Mouse (Mus musculus) cerebellum, adult 11 months (tissue): ENCODE measurements around the gene Syne1.

Experiments
- DNase-seq: peaks from one replicate; pipeline ENCODE4 v3.0.0; 2022

Syne1 gene

GRCm38 (mm10) chr10:5415730-5416129 is 135.6 kb downstream of the Syne1 start:
- DNase-seq = no peak

GRCm38 (mm10) chr10:5384131-5384776 is 167.0 kb downstream of the Syne1 start:
- DNase-seq = no peak

- DNase-seq = no peak
Measured at GRCm38 (mm10) chr10:5381536-5381935, 169.7 kb downstream of the Syne1 start.

- no peak for DNase-seq
Measured at GRCm38 (mm10) chr10:5378969-5379368, 172.3 kb downstream of the Syne1 start.

DNA sequence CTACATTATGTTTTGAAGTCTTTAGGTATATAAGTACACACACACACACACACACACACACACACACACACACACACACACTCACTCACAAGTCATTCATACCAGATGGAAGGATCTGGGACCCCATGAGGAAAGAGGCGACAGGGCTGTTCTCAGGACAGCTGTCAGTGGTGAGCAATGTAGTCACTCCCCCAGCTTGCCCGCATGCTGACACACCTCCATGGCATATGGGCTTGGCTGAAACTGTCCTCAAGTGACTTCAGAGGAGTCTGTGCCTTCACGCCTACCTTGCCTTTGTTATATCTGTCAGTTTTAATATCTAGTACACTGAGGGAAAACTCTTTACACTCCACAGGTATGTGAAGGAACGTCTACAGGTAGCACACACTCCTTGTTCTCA is 181.7 kb downstream of the Syne1 start:
- DNase-seq = peak; percentile 21

- no peak for DNase-seq
Measured at GRCm38 (mm10) chr10:5368266-5368665, 183.0 kb downstream of the Syne1 start.

GRCm38 (mm10) chr10:5367465-5368011 is 183.7 kb downstream of the Syne1 start:
- no peak for DNase-seq

DNA sequence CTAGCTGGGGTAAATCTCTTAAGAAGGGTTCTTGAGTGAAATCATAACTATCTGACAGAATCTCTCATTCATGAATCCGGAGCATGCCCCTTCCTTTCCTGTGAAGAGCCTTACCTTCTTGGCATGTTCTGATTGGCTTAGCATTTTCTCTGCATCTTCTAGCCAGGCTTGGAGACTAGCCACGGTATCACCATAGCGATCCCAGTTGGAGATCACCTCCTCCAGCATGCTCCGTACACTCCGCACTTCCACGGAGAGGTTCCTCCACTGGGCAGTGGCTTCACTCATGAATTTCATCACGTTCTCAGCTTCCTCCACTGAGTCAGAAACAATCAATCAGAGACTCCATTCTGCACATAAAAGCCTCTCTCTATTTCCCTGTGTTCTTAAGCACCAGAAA is 190.7 kb downstream of the Syne1 start:
- peak; percentile 42 for DNase-seq

DNA sequence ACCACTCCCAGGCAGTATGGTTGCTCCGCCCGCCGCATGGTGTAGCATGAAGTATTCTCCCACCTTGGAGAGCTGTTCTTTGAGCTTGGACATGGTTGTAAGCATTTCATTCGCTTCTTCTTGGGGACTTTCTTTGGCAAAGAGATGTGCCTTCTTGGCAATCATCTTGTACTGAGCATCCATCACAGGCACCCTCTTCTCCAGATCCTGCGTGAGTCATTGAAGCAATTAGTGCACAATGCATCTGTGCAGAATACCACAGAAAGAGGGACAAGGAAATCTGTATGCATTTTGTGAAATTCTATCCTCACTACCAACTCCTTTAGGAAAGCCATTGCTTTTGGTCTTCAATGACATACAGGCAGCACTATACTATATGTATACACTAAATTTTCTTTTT is 194.7 kb downstream of the Syne1 start:
- no peak for DNase-seq

DNA sequence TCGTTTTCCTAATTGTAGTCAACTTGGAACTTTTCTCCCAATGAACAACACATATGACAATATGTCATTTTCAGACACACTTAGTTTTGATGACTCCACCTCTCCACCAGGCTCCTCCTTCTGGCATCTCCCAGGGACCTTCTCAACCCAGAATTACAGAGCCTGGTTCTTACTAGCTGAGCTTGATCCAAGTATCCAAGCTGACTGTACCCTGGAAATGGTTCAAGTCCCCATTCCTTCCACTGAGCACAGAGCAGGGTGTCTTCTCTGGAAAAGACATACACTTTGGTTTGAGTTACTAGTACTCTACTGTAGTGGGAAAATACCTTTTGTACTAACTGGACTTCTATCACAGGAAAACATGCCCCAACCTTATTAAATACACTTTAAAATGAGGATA is 197.9 kb downstream of the Syne1 start:
- no peak for DNase-seq

DNA sequence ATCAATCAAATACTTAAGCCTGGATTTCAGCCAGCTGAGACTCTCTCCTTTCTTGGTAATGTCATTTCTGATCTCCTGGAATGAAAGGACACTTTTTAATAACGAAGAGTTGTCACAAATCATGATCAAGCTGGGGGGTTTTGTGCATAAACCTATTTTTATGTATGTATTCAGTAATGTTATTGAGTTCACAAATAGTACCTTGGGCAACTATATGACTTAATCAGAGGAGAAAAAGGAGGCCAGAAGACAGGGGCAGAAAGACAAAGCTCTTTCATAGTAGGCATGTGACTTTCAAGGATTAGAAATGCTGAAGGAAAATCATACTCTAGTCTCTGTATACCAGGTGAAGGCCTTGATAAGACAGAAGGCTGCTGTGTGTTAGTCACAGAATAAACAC is 204.4 kb downstream of the Syne1 start:
- no peak for DNase-seq

DNA sequence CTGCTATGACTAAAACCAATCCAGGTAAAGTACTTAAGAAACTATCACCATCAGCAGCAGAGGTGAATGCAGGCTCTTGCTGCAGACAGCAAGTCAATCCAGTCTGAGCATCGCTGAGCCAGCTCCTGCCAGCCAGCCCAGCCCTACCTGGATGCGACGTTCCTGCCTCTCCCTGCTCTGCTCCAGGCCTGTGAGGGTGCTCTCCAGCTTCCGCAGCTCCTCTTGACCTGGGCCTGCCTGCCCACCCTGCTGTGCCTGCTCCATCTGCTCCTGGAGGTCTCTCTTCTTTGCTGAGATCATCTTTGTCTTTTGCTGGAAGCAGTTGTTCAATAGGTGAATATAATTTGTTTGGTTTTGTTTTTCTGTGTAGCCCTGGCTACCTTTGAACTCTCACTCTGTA is 208.1 kb downstream of the Syne1 start:
- peak; percentile 34 for DNase-seq

DNA sequence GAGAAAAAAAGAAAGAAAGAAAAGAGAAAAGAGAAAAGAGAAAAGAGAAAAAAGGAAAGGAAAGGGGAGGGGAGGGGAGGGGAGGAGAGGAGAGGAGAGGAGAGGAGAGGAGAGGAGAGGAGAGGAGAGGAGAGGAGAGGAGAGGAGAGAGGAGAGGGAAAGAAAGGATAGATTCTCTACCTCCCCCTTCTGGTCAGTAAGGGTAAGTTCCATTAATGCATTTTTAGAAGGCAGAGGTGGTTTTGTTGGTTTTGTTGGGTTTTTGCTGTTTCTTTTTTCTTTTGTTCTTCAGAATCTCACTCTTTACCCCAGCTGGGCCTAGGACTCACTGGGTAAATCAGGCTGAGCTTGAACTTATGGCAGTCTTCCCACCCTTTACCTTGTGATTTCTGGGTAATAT is 214.9 kb downstream of the Syne1 start:
- DNase-seq = no peak

DNA sequence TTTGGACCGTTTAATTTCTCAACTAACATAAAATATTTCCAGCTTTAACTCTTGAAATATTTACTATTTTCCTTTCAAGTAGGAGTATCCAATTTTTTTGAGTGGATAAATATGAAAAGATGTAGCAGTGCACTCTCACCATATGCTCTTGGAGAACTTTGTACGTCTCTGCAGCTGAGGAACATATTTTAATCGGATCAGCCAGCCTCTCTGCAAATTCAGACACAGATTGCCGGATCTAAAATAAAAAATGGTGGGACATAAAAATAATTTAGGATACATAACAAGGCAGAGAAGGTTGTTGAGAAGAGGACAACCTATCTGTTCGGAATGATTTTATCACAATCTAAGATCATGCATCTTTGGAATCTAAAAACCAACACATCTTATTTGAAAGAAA is 218.5 kb downstream of the Syne1 start:
- DNase-seq = no peak

DNA sequence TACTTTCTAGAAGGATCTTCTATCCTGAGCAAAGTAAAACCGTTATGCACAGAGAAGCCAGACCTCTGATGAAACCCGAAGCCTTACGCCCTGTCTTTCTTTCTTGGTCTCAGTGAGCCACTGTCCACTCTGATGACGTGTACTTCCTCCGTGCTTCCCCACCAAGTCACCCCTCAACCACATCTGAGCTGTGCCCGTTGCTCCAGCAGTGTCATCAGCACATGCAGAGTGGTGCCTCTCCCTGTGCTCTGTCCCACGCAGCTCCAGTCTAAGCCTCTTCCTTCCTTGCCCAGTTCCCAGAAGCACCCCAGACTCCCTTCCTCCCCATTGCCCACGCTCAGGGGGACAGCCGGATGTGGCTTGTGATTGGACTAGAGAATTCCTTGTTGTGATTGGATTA is 224.6 kb downstream of the Syne1 start:
- no peak for DNase-seq

GRCm38 (mm10) chr10:5323741-5324395 is 227.4 kb downstream of the Syne1 start:
- peak; percentile 35 for DNase-seq

GRCm38 (mm10) chr10:5322562-5322961 is 228.7 kb downstream of the Syne1 start:
- peak; percentile 35 for DNase-seq

DNA sequence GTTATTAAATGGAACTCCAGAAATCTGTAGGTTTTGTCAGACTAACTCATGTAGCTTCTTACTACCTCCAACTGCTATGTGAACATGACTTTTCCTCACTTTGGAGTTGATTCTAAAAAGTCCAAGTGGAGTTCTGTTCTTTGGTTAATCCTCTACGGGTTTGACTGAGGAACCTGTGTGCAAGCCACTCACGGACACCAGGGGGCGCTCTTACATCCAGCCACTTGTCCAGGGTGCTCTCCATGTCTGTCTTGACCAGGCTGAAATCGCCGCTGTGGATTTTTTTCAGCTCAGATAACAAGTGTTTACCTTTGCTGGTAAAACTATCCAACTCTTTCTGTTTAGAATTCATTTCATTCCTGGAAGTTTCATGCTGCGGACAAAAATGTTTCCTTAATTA is 233.7 kb downstream of the Syne1 start:
- peak; percentile 73 for DNase-seq

DNA sequence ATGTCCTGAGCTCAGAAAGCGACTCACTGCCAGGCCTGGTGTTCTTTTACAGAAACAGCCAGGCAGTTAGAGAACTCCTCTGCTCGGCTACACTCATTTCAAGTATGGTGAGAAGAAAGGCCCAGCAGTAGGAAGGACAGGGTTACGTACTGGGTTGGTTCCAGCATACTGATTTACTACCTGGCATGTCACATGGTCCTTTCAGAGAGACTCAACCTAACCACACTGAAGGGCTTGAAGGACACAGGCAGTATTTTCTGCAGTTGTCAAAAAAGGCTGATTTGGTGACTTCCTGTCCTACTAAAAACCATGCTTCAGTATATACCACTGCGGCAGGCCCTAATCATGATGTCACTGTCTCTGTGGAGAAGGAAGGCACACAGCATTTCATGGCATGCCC is 238.8 kb downstream of the Syne1 start:
- no peak for DNase-seq

GRCm38 (mm10) chr10:5309961-5310713 is 241.1 kb downstream of the Syne1 start:
- DNase-seq = no peak

GRCm38 (mm10) chr10:5309398-5309797 is 241.9 kb downstream of the Syne1 start:
- DNase-seq = no peak

- no peak for DNase-seq
Measured at GRCm38 (mm10) chr10:5305555-5305954, 245.7 kb downstream of the Syne1 start.

DNA sequence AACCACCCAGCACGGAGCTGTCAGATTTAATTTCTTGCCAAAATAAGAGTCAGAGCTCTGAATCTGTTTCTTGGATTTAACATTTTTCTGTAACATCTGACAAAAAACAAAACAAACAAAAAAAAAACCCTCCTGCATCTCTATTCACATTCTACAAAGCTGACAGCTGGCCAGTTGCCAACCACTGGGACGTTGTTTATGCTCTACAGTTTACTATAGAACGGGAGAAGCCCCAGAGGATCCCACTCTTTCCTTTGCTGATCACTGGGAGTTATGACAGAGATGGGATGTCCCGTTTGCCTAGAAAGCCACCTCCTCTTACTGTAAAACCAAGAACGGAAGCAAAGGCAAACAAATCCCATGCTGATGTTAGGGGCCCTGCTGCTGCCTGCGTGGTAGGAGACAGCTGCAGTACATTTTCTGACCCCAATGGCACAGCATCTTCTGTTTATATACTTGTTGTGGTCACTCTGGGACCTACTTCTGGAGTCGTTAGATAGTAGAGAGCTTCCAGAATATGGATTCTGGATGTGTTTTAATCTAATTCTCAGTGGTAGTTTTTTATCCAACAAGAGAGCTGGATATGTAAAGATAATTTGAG is 255.9 kb downstream of the Syne1 start:
- DNase-seq = no peak

- DNase-seq = no peak
Measured at GRCm38 (mm10) chr10:5289575-5289909, 261.7 kb downstream of the Syne1 start.
